Mouse (Mus musculus): ENCODE measurements around the gene Susd1.

The Susd1 gene

GRCm38 (mm10) chr4:59437990-59438854, at the start of gene Susd1:
Susd1 (minus strand) TSS chr4:59438633.
- DNase-seq (ENCODE audit: inconsistent ontology term) = peak; percentile 57

GRCm38 (mm10) chr4:59471306-59471705, 32.9 kb upstream of the Susd1 start:
- DNase-seq (ENCODE audit: inconsistent ontology term) = no peak

- DNase-seq (ENCODE audit: inconsistent ontology term) = no peak
Measured at GRCm38 (mm10) chr4:59465449-59465848, 27.0 kb upstream of the Susd1 start.

GRCm38 (mm10) chr4:59464661-59465060, 26.2 kb upstream of the Susd1 start:
- no peak for DNase-seq (ENCODE audit: inconsistent ontology term)

- DNase-seq (ENCODE audit: inconsistent ontology term) = no peak
Measured at GRCm38 (mm10) chr4:59462494-59462893, 24.1 kb upstream of the Susd1 start.

GRCm38 (mm10) chr4:59461116-59461727, 22.8 kb upstream of the Susd1 start:
- no peak for DNase-seq (ENCODE audit: inconsistent ontology term)

GRCm38 (mm10) chr4:59459216-59459955, 21.0 kb upstream of the Susd1 start:
- no peak for DNase-seq (ENCODE audit: inconsistent ontology term)

- no peak for DNase-seq (ENCODE audit: inconsistent ontology term)
Measured at GRCm38 (mm10) chr4:59457941-59458340, 19.5 kb upstream of the Susd1 start.

GRCm38 (mm10) chr4:59457091-59457490, 18.7 kb upstream of the Susd1 start:
- no peak for DNase-seq (ENCODE audit: inconsistent ontology term)

- DNase-seq (ENCODE audit: inconsistent ontology term) = no peak
Measured at GRCm38 (mm10) chr4:59455465-59455864, 17.0 kb upstream of the Susd1 start.

- DNase-seq (ENCODE audit: inconsistent ontology term) = peak; percentile 70
Measured at GRCm38 (mm10) chr4:59454046-59454445, 15.6 kb upstream of the Susd1 start.

GRCm38 (mm10) chr4:59452503-59452933, 14.1 kb upstream of the Susd1 start:
- no peak for DNase-seq (ENCODE audit: inconsistent ontology term)

GRCm38 (mm10) chr4:59450906-59451305, 12.5 kb upstream of the Susd1 start:
- DNase-seq (ENCODE audit: inconsistent ontology term) = no peak

GRCm38 (mm10) chr4:59450234-59450854, 11.9 kb upstream of the Susd1 start:
- no peak for DNase-seq (ENCODE audit: inconsistent ontology term)

- peak; percentile 79 for DNase-seq (ENCODE audit: inconsistent ontology term)
Measured at GRCm38 (mm10) chr4:59447296-59447695, 8.9 kb upstream of the Susd1 start.

GRCm38 (mm10) chr4:59445516-59445915, 7.1 kb upstream of the Susd1 start:
- DNase-seq (ENCODE audit: inconsistent ontology term) = no peak

- no peak for DNase-seq (ENCODE audit: inconsistent ontology term)
Measured at GRCm38 (mm10) chr4:59444994-59445393, 6.6 kb upstream of the Susd1 start.

- DNase-seq (ENCODE audit: inconsistent ontology term) = no peak
Measured at GRCm38 (mm10) chr4:59444085-59444484, 5.7 kb upstream of the Susd1 start.

- no peak for DNase-seq (ENCODE audit: inconsistent ontology term)
Measured at GRCm38 (mm10) chr4:59441265-59441664, 2.8 kb upstream of the Susd1 start.

GRCm38 (mm10) chr4:59439960-59440359, 1.5 kb upstream of the Susd1 start:
- DNase-seq (ENCODE audit: inconsistent ontology term) = no peak

GRCm38 (mm10) chr4:59439041-59439440, 608 bp upstream of the Susd1 start:
- DNase-seq (ENCODE audit: inconsistent ontology term) = no peak

- DNase-seq (ENCODE audit: inconsistent ontology term) = no peak
Measured at GRCm38 (mm10) chr4:59435951-59436350, 2.5 kb downstream of the Susd1 start.
